Mouse (Mus musculus) naive thymus-derived CD4-positive, alpha-beta T cell, adult 5 months (primary cell): ENCODE results near the gene Il3. TPM values are rescaled to one million over a fixed set of nuclear protein-coding genes. Genes with fewer than 3 reads are reported as not detected.

Source experiments
- polyA plus RNA-seq: library from polyadenylated mRNA; unstranded; fragments of 100-300 nt; shearing (Covaris generic); gene quantifications from one replicate; pipeline ENCODE4 v1.2.1, GENCODE M21; 2017

Il3 gene
- polyA plus RNA-seq: not detected

DNA sequence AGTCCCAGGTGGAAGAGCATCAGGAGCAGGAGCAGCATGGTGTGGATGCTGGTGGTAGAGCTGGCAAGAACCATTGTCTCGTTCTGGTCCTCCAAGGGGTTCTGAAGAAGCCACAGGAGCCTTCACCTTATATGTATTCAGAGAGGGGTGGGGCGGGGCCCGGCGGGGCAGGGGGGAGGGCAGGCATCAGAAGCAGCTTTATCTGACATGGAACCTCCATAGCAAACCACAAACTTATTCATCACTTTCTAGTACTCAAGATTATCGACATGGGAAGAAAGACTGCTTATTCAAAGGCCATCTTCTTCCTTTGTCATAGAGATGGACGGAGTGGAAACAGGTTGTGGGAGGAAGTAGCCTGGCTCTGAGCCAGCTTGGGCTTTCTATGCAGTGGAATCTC, at the start of gene Il3:
Il3 (minus strand) TSS at position 101 of the 400 bp plus-strand sequence.

GRCm38 (mm10) chr11:54303728-54304470, 36.8 kb upstream of the Il3 start, which contains the start of gene Acsl6:
TSS of gene Acsl6 (plus strand) at chr11:54303798.

DNA sequence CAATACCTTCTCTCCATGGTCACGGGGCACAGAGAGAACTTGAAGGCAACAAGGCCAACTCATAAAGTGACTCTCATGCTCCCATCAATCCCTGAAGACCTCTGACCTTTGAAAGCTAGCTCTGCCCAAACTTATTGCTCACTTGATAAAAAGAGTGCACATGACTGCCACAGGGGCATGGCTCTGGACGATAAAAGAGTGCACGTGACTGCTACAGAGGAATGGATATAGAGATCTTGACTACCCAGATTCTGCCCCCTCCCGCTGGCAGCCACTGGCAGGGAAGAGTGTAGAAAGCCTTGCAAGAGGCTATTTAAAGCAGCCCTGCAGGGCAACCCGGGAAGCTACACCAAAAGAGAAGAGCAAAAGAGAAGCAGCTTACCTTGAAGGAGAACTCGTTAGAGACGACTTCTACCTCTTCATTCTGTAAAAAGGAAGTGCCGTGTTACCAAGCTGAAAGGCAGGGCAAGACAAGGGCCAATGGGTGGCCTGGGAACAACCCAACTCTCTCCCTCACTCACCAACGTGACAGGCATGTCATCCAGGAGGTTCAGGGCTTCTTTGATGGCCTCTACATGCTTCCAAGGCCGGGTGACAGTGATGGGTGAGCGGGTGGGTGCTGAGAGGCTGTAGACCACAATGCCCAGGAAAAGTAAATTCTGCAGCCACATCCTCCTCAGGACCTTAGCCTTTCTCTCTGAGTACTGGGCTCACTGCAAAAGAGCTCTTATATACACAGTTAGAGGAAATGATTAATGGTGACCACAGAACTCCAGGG, 17.9 kb downstream of the Il3 start, which contains the start of gene Csf2:
Csf2 (minus strand) TSS at position 728 of the 778 bp plus-strand sequence.

Other genes with a start within 250 kb of the Il3 start
- gene Slc22a4, start 239.2 kb downstream of the Il3 start, polyA plus RNA-seq: not detected
- gene Pdlim4, start 198.3 kb downstream of the Il3 start, polyA plus RNA-seq: 134 TPM
- 0.97 TPM for gene P4ha2, start 167.2 kb downstream of the Il3 start, polyA plus RNA-seq
- not detected for gene Csf2, start 17.6 kb downstream of the Il3 start, polyA plus RNA-seq
- not detected for gene Acsl6, start 36.5 kb upstream of the Il3 start, polyA plus RNA-seq
- not detected for gene Meikin, start 103.4 kb upstream of the Il3 start, polyA plus RNA-seq
- 15.6 TPM for gene Fnip1, start 170.9 kb upstream of the Il3 start, polyA plus RNA-seq